Mouse (Mus musculus): ENCODE results near the gene Kcnk13. TPM values are rescaled to one million over a fixed set of nuclear protein-coding genes. Genes with fewer than 3 reads are reported as not detected.

Kcnk13 gene
- polyA plus RNA-seq, 1 experiment from 2014 or later: 3.6 TPM

- Histone ChIP-seq H3K27me3 (ENCODE audit: insufficient read depth, low read length) (no peaks in the 10 kb centered on the region), H3K4me1 (ENCODE audit: insufficient read depth) (no peaks in the 10 kb centered on the region), H3K4me2 (no peak overlapping the region), H3K4me3 (ENCODE audit: low read depth, low read length) (no peak overlapping the region), H3K9ac (no peak overlapping the region), H3K27ac (ENCODE audit: low read depth) (no peak overlapping the region), H3K9me3 (ENCODE audit: low read depth, low read length) (no peaks in the 10 kb centered on the region), H3K36me3 (ENCODE audit: insufficient read depth) (no peaks in the 10 kb centered on the region)
- DNase-seq (no peak), ATAC-seq (ENCODE audit: insufficient read depth) (no peak)
- WGBS: 74% methylated on average over 5 of the region's 5 CpGs
- no peak for TF ChIP-seq CTCF (IDR thresholded peaks at IDR 0.05; ENCODE audit: low read depth)
Measured at GRCm38 (mm10) chr12:99999726-100000125, 35.4 kb downstream of the Kcnk13 start.

- Histone ChIP-seq H3K9ac (no peak overlapping the region), H3K27ac (ENCODE audit: low read depth) (no peak overlapping the region), H3K4me2 (no peak overlapping the region), H3K4me1 (ENCODE audit: insufficient read depth) (no peaks in the 10 kb centered on the region), H3K36me3 (ENCODE audit: insufficient read depth) (no peaks in the 10 kb centered on the region), H3K9me3 (ENCODE audit: low read depth, low read length) (no peaks in the 10 kb centered on the region), H3K27me3 (ENCODE audit: insufficient read depth, low read length) (no peaks in the 10 kb centered on the region), H3K4me3 (ENCODE audit: low read depth, low read length) (no peak overlapping the region)
- 71% methylated on average over 7 of the region's 7 CpGs for WGBS
- TF ChIP-seq CTCF (IDR thresholded peaks at IDR 0.05; ENCODE audit: low read depth): no peak
- DNase-seq: no peak
- ATAC-seq (ENCODE audit: insufficient read depth): no peak
Measured at GRCm38 (mm10) chr12:100000381-100000780, 36.1 kb downstream of the Kcnk13 start.

GRCm38 (mm10) chr12:100001246-100001645 lies 36.9 kb downstream of the Kcnk13 start:
- Histone ChIP-seq H3K4me2 (no peak overlapping the region), H3K36me3 (ENCODE audit: insufficient read depth) (no peaks in the 10 kb centered on the region), H3K4me1 (ENCODE audit: insufficient read depth) (no peaks in the 10 kb centered on the region), H3K4me3 (ENCODE audit: low read depth, low read length) (no peak overlapping the region), H3K9me3 (ENCODE audit: low read depth, low read length) (no peaks in the 10 kb centered on the region), H3K27ac (ENCODE audit: low read depth) (no peak overlapping the region), H3K27me3 (ENCODE audit: insufficient read depth, low read length) (no peaks in the 10 kb centered on the region), H3K9ac (no peak overlapping the region)
- no peak for TF ChIP-seq CTCF (IDR thresholded peaks at IDR 0.05; ENCODE audit: low read depth)
- ATAC-seq (ENCODE audit: insufficient read depth) (no peak), DNase-seq (no peak)
- WGBS: 83% methylated on average over 3 of the region's 3 CpGs

GRCm38 (mm10) chr12:100001910-100002309 lies 37.6 kb downstream of the Kcnk13 start:
- Histone ChIP-seq H3K4me2 (no peak overlapping the region), H3K4me3 (ENCODE audit: low read depth, low read length) (no peak overlapping the region), H3K27ac (ENCODE audit: low read depth) (0 out of 2 replicates have a peak overlapping the region, but pooled peaks have one; percentile 3), H3K4me1 (ENCODE audit: insufficient read depth) (no peaks in the 10 kb centered on the region), H3K27me3 (ENCODE audit: insufficient read depth, low read length) (no peaks in the 10 kb centered on the region), H3K9me3 (ENCODE audit: low read depth, low read length) (no peaks in the 10 kb centered on the region), H3K9ac (no peak overlapping the region), H3K36me3 (ENCODE audit: insufficient read depth) (no peaks in the 10 kb centered on the region)
- peak; percentile 96 for DNase-seq
- ATAC-seq (ENCODE audit: insufficient read depth): peak; percentile 85
- WGBS: 42% methylated on average over 3 of the region's 3 CpGs
- no peak for TF ChIP-seq CTCF (IDR thresholded peaks at IDR 0.05; ENCODE audit: low read depth)

- Histone ChIP-seq H3K4me3 (ENCODE audit: low read depth, low read length) (no peak overlapping the region), H3K9ac (no peak overlapping the region), H3K4me2 (no peak overlapping the region), H3K27ac (ENCODE audit: low read depth) (no peak overlapping the region), H3K4me1 (ENCODE audit: insufficient read depth) (no peaks in the 10 kb centered on the region), H3K27me3 (ENCODE audit: insufficient read depth, low read length) (no peaks in the 10 kb centered on the region), H3K36me3 (ENCODE audit: insufficient read depth) (no peaks in the 10 kb centered on the region), H3K9me3 (ENCODE audit: low read depth, low read length) (no peaks in the 10 kb centered on the region)
- DNase-seq: peak; percentile 71
- WGBS: 35% methylated on average over 8 of the region's 8 CpGs
- peak; percentile 71 for ATAC-seq (ENCODE audit: insufficient read depth)
- no peak for TF ChIP-seq CTCF (IDR thresholded peaks at IDR 0.05; ENCODE audit: low read depth)
Measured at GRCm38 (mm10) chr12:100002914-100003587, 38.8 kb downstream of the Kcnk13 start.

- H3K36me3 ChIP-seq (ENCODE audit: insufficient read depth): no peaks in the 10 kb centered on the region
- no peak for TF ChIP-seq CTCF (IDR thresholded peaks at IDR 0.05; ENCODE audit: low read depth)
- no peak overlapping the region for H3K27ac ChIP-seq (ENCODE audit: low read depth)
- no peak for DNase-seq
- ATAC-seq (ENCODE audit: insufficient read depth): no peak
- no peaks in the 10 kb centered on the region for H3K4me1 ChIP-seq (ENCODE audit: insufficient read depth)
- no peak overlapping the region for H3K9ac ChIP-seq
- no peaks in the 10 kb centered on the region for H3K9me3 ChIP-seq (ENCODE audit: low read depth, low read length)
- no peak overlapping the region for H3K4me3 ChIP-seq (ENCODE audit: low read depth, low read length)
- 91% methylated on average over 5 of the region's 5 CpGs for WGBS
- H3K4me2 ChIP-seq: no peak overlapping the region
- no peaks in the 10 kb centered on the region for H3K27me3 ChIP-seq (ENCODE audit: insufficient read depth, low read length)
Measured at GRCm38 (mm10) chr12:100005285-100005684, 41.0 kb downstream of the Kcnk13 start.

GRCm38 (mm10) chr12:100006681-100007080 lies 42.4 kb downstream of the Kcnk13 start:
- TF ChIP-seq CTCF (IDR thresholded peaks at IDR 0.05; ENCODE audit: low read depth): no peak
- no peaks in the 10 kb centered on the region for H3K9me3 ChIP-seq (ENCODE audit: low read depth, low read length)
- no peaks in the 10 kb centered on the region for H3K27me3 ChIP-seq (ENCODE audit: insufficient read depth, low read length)
- ATAC-seq (ENCODE audit: insufficient read depth) (no peak), DNase-seq (no peak)
- H3K9ac ChIP-seq: no peak overlapping the region
- no peaks in the 10 kb centered on the region for H3K4me1 ChIP-seq (ENCODE audit: insufficient read depth)
- WGBS: 53% methylated on average over 2 of the region's 2 CpGs
- H3K4me2 ChIP-seq: no peak overlapping the region
- H3K27ac ChIP-seq (ENCODE audit: low read depth): no peak overlapping the region
- no peaks in the 10 kb centered on the region for H3K36me3 ChIP-seq (ENCODE audit: insufficient read depth)
- no peak overlapping the region for H3K4me3 ChIP-seq (ENCODE audit: low read depth, low read length)

Measured in lung, embryonic 14.5 days (tissue).